Mouse (Mus musculus) heart, postnatal 25 days (tissue): ENCODE measurements around the gene D3Ertd254e. TPM values are rescaled to one million over a fixed set of nuclear protein-coding genes. Genes with fewer than 3 reads are reported as not detected.

ENCODE experiments used
- DNase-seq: peaks from one replicate; pipeline ENCODE4 v3.0.0; 2022; ENCODE audit warnings: low spot score
- intact Hi-C: fragments of 180-260 bp; cut with DNase I; formaldehyde crosslinking; loops from one replicate; pipeline ENCODE4 v1.15.1; 2025
- total RNA-seq, 2 experiments: library from RNA; stranded (reverse); gene quantifications; 2 replicates each; pipeline ENCODE4 v1.2.3; 2021

The D3Ertd254e gene
- total RNA-seq, 2 experiments from 2014 or later = 3.7 TPM

DNA sequence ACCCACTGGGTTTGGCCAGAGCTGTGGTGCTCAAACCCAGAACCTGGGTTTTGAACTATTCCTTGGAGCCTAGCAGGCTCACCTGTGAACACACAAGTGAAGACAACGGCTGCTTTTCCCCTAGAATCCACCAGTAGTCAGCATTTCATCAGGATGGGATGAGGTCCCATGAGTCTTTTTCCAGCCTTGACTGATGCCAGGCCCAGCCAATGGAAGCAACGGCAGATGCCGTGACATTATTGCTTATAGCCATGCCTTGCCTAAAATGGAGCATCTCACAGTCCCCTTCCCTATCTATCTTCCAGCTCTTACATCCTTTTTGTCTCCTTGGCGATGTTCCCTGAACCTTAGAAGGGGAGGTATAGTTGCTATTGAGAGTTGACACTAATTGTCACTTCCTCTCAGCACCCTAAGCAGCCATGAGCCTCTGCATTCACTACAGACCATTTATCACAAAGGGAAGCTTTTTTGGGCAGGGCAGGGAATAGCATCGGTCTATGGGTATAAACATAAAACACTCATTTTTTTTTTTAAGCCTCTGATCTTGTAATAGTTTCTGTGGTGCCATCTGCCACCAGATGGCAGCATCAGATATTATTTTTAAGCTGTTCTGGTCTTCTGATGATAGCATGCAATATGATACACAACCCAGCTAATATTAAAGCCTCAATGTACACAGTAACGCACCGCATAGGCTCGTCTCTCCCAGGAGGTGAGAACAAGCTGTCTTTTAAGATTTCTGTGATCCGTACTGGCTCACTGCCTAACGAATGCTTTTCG lies 59.1 kb downstream of the D3Ertd254e start:
- intact Hi-C loops = loop anchor here (1.0 kb wide), 2 partner anchors 231 to 287 kb away; no protein-coding TSS in a partner anchor
- DNase-seq = no peak

DNA sequence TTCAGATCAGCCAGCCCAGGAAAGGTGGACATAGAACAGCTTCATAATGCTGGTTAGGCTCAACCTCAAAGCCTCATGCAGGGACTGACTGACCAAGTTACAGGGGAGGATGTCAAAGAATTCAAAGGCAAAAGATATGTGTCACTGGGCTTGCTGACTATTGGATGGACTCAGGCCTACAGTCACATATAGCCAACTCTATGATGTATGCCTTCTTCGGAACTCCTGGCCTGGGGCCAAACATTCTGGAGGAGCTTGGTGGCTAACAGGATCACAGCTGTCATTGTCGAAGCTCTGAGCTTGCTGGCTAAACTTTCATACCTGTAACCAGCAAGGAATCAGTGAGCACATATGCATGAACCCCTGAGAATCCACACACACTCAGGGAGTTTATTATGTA lies 60.1 kb downstream of the D3Ertd254e start:
- no peak for DNase-seq
- intact Hi-C loops = loop anchor here (1.0 kb wide), 2 partner anchors 230 to 286 kb away; no protein-coding TSS in a partner anchor

DNA sequence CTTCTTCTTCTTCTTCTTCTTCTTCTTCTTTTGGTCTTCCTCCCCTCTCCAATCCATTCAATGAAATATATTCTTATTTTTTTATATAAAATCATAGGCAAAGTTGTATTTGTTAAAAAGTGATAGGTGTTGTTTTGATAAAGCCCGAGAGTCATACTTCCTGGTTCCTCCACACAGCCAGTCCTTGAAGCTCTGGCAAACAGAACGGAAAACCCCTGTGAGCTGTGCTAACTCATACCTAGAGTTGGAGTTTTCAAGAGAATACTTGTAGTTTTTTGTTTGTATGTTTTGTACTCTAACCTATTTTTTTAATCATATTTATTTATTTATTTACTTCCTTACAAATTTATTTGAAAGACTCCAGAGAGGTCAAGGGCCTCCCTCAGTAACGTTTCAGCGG lies 61.9 kb downstream of the D3Ertd254e start:
- intact Hi-C loops = no loop called here
- no peak for DNase-seq

Other genes with a start within 250 kb of the D3Ertd254e start
- gene Dcun1d1, start 213.6 kb upstream of the D3Ertd254e start, total RNA-seq = 10 to 100 TPM; 55.8 to 59.2 TPM
- gene Mccc1, start 150.3 kb upstream of the D3Ertd254e start, total RNA-seq = 10 to 100 TPM; 79.4 to 87.1 TPM
- gene Ccdc144b, start 97.5 kb upstream of the D3Ertd254e start, total RNA-seq = not detected
- 10 to 100 TPM; 42.5 to 48.7 TPM for gene Acad9, start 85.0 kb upstream of the D3Ertd254e start, total RNA-seq
- not detected for gene Qrfpr, start 71.3 kb downstream of the D3Ertd254e start, total RNA-seq